Mouse (Mus musculus) 3T3-L1 (cell line): ENCODE results near the gene Cplane1.
A peak's percentile ranks its signal among the peaks of the same experiment; 100 is the strongest.

ENCODE experiments used
- DNase-seq: peaks from one replicate; pipeline ENCODE4 v3.0.0-alpha.2; 2015; ENCODE audit warnings: low read depth, low spot score

The Cplane1 gene

DNA sequence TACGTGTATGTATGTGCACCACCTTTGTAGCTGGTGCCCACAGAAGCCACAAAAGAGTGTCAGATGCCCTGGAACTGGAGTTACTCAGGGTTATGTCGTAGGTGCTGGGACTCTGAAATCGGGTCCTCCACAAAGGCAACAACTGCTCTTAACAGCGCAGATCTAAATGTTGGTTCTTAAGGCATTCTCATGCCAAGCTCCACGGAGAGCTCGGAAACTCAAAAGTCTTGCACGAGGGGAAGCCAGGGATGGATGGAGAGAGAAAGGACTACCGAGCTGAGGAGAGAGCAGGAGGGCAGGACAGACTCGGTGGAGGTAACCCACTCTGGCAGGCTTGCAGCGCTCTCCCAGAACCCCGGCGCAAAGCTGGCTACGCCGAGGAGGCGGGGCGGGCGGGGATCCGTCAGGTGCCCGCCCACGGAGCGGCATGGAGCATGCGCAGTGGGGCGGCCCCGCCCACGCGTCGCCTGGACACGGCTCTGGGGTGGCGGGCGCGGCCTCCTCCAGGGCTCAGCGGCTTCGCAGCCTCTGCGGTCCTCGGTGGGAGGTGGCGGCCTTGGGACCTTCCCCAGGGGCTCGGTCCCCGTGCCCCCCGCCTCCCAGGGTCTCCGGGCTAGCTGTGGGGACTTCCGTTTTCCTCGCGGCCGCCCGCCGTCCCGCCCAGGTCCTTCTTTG, at the start of gene Cplane1:
Cplane1 (plus strand) TSS at position 516 of the 675 bp plus-strand sequence.
- DNase-seq, result peak; percentile 89

GRCm38 (mm10) chr15:8129281-8129680, 39.6 kb upstream of the Cplane1 start:
- peak; percentile 61 for DNase-seq

- DNase-seq, result no peak
These were observed 37.6 kb upstream of the Cplane1 start for GRCm38 (mm10) chr15:8131268-8131667.

- peak; percentile 16 for DNase-seq
These were observed 37.1 kb upstream of the Cplane1 start for GRCm38 (mm10) chr15:8131761-8132160.

DNA sequence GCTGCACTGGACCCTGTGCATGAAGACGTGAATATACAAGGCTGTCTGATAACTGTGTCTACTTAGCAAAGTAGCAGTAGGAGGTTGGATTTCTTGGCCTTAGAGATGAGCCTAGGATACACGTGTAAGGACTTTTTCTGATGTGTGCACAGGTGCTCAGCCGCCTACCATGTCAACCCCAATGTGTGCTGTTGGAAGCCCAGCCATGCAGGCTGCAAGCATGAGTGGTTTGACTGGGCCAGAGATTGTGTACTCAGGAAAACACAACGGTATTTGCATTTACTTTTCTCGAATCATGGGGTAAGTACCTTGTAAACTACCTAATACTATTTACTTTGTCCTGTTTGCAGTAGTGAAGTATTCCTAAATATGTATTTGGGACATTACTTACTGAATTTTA, 33.3 kb upstream of the Cplane1 start:
- no peak for DNase-seq

DNA sequence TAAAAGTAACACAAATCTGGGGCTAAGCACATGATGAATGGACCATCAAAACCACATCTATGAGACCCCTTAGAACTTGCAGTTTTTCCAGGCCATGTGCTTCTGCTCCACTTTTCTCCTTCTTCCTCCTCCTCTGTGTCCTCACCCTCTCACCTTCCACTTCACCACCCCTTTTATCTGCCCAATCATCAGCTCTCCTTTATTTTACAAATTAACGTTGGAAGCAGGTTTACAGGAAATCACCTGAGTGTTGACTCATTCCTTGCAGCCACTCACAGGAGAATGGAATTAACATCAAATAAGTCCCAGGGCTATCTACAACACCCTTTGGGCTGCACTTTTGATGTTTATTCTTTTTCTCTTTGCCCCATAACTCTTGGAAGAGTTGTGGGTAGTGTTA, 7.1 kb upstream of the Cplane1 start:
- no peak for DNase-seq

- DNase-seq, result peak; percentile 66
These were observed 400 bp downstream of the Cplane1 start for GRCm38 (mm10) chr15:8169266-8169746.

GRCm38 (mm10) chr15:8189563-8189962, 20.7 kb downstream of the Cplane1 start:
- DNase-seq, result peak; percentile 89

DNA sequence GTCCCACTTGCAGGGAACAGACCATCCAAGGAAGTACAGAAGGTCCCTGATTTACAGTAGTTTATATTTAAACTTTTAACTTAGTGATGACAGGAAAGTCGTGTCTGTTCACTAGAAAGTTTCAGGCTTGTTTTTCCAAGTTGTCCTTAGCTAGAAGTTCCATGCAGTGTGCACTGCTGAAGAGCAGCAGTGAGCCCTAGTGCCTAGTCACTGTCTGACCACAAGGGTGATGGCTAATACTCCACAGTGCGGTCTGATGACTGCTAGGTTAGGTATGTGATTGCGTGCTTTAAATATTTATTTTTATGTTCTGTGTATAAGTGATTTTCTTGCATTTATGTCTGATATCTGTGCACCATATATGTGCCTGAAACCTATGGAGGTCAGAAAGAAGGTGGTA, 21.5 kb downstream of the Cplane1 start:
- peak; percentile 94 for DNase-seq

- DNase-seq, result peak; percentile 44
These were observed 31.4 kb downstream of the Cplane1 start for GRCm38 (mm10) chr15:8200317-8200716.

DNA sequence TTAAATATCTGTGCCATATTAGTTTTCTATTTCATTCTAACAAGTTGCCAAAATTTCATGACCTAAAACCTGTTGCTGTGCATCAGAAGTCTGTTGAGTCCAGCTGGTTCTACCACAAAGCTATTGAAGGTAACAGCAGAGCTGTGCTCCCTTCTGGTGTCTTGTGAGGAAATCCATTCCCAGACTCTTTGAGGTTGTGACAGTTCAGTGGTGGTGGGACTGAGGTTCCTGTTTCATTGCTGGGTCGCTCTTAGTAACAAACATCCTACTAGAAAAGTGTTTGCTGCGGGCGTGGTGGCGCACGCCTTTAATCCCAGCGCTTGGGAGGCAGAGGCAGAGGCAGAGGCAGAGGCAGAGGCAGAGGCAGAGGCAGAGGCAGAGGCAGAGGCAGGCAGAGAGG, 39.5 kb downstream of the Cplane1 start:
- DNase-seq, result no peak

DNA sequence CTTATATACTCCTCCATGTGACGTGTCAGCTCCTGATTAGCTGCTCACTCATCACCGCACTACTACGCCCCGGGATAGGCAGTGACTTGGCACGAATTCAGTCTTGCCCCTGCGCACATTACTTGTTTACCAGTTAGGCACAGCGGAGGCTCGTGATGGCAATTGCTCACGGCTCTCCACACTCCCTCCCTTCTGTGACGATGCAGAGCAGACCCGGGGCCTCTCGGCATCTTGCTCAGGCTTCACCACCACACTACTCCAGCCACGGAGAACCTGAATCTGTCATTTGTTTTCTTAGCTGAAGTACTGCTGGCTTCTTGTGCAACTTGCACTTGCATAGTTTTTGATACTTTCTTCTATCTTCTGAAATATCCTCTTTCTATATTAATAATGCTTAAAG, 45.9 kb downstream of the Cplane1 start:
- DNase-seq, result no peak

- DNase-seq, result peak; percentile 8
These were observed 65.3 kb downstream of the Cplane1 start for GRCm38 (mm10) chr15:8234167-8234566.

- DNase-seq, result no peak
These were observed 97.0 kb downstream of the Cplane1 start for GRCm38 (mm10) chr15:8265946-8266345.

GRCm38 (mm10) chr15:8267211-8267610, 98.3 kb downstream of the Cplane1 start:
- DNase-seq, result no peak

DNA sequence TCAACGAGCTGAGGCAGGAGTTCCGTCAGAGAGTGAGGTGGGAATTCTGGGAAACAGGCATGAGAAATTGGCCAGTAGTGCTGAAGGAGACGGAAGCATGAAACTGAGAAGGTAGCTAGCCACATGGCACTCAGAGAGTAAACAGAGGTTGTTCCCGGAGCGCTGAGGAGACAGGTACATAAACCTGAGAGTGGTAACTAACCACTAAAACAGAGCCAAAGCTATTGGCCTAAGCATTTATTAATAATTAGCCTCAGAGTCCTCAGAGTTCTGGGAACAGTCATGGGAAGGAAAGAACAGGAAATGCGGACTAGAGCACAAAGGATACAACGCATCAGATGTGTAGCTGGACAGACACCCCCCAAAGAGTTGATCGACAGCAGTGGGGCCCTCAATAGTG, 99.3 kb downstream of the Cplane1 start:
- DNase-seq, result no peak

GRCm38 (mm10) chr15:8271952-8272351, 103.0 kb downstream of the Cplane1 start:
- DNase-seq, result peak; percentile 53

GRCm38 (mm10) chr15:8277916-8278315, 109.0 kb downstream of the Cplane1 start:
- peak; percentile 90 for DNase-seq

DNA sequence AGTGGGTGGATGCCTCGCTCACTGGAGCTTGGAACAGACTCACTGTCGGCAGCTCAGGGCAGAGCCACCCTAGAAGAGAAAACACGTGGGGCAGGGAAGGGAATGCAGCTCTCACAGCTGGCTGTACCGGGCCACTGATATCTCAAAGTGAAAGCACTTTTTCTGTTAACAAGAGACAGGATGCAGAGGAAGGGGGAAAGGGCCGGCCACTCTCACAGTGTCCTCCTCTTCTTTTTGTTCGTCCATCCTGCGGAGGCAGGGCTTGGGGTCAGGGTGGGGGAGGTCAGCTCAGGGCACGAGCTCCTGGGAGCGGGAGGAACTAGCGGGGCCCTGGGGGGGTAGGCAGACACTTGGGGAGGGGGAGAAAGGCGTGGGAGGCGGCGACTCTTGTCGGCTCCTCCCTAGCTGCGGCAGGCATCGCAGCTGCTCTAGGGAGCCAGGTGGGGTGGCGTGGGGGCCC, 110.4 kb downstream of the Cplane1 start:
- DNase-seq, result peak; percentile 63

DNA sequence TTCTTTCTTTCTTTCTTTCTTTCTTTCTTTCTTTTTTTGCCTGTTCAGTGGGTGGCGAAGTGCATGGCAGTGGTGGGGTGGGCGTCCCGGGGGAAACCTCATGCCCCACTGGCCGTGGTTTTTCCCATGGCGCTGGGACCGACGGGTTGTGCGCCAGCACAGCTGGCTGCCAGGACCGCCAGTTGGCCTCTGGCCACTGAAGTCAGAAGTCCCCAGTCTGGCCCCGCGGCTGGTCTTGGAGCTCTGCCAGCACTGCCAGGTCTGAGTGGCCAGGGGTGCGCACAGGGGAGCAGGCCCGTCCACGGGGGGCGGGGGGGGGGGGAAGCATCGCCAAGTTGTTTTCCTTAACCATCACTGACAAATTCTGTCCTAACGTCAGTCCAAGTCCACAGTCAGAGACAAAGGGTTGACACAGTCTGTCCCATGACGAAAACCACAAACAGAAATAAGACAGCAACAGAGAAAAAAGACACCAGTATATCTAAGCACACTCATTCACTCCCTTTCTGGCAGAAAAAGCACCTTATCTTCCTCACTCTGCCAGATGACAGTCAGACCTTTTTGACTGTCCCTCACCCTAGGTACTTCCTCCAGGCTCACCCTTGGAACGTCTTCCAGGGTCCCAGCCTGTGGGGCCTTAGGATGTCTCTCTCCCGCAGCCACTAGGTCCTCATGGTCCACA, 111.2 kb downstream of the Cplane1 start:
- peak; percentile 69 for DNase-seq

DNA sequence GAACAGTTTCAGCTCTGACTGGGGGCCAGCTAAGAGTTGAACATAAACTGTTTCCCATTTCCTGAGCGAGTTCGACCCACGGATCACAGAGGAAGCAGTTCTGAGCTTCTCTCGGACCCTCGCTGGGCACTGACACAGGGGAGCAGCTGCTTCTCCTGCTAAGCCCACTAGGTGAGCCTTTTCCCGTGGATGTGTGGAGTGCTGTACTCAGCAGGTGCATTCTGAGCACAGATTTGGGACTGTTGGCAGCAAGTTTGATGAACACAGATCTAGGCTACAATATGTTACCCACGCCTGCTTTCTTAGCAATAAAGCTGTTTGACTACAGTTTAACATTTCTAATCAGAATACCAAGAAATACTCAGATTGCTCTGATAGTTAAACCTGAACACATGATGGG, 112.8 kb downstream of the Cplane1 start:
- no peak for DNase-seq

- DNase-seq, result no peak
These were observed 113.2 kb downstream of the Cplane1 start for GRCm38 (mm10) chr15:8282155-8282554.

GRCm38 (mm10) chr15:8291251-8291650, 122.3 kb downstream of the Cplane1 start:
- DNase-seq, result no peak
